Mouse (Mus musculus) forebrain, embryonic 14.5 days (tissue): ENCODE data around the gene Palm2. TPM values are rescaled to one million over a fixed set of nuclear protein-coding genes. Genes with fewer than 3 reads are reported as not detected.
A peak's percentile ranks its signal among the peaks of the same experiment; 100 is the strongest.

Experiments
- ATAC-seq: fragments of 200-750 bp; cut with Nextera tagmentation; 2 replicates; pipeline ENCODE4 v1.8.0; 2017; ENCODE audit warnings: mild to moderate bottlenecking, moderate library complexity
- DNase-seq: peaks from one replicate; pipeline ENCODE4 v3.0.0-alpha.2; 2015; ENCODE audit warnings: low spot score
- H3K27ac ChIP-seq: fragments of 300-500 bp; sonication (generic); 2 replicates; pipeline ENCODE4 v1.5.1; 2014; ENCODE audit warnings: low read depth, mild to moderate bottlenecking, control low read depth, low read length, moderate library complexity
- H3K27me3 ChIP-seq: fragments of 300-500 bp; sonication (generic); replicated peaks from 2 replicates; pipeline ENCODE4 v1.6.1; 2014; ENCODE audit warnings: low read length, control low read depth, mixed read lengths; ENCODE audit not compliant: control insufficient read depth, insufficient read depth
- H3K36me3 ChIP-seq: fragments of 300-500 bp; sonication (generic); 2 replicates; pipeline ENCODE4 v1.6.1; 2014; ENCODE audit warnings: low read length, control low read depth; ENCODE audit not compliant: control insufficient read depth, insufficient read depth
- H3K4me1 ChIP-seq: fragments of 300-500 bp; sonication (generic); 2 replicates; pipeline ENCODE4 v1.6.1; 2014; ENCODE audit warnings: antibody characterized with exemption, low read length, control low read depth; ENCODE audit not compliant: control insufficient read depth, insufficient read depth
- H3K4me2 ChIP-seq: fragments of 300-500 bp; sonication (generic); 2 replicates; pipeline ENCODE4 v1.6.1; 2014; ENCODE audit warnings: mild to moderate bottlenecking, control low read depth, low read length
- H3K4me3 ChIP-seq: fragments of 300-500 bp; sonication (generic); 2 replicates; pipeline ENCODE4 v1.5.1; 2014; ENCODE audit warnings: low read depth, low read length, control low read depth
- H3K9ac ChIP-seq: fragments of 300-500 bp; sonication (generic); 2 replicates; pipeline ENCODE4 v1.6.1; 2014; ENCODE audit warnings: mild to moderate bottlenecking, low read length, control low read depth, moderate library complexity
- H3K9me3 ChIP-seq: fragments of 300-500 bp; sonication (generic); replicated peaks from 2 replicates; pipeline ENCODE4 v1.6.1; 2016; ENCODE audit warnings: low read length, control low read depth, mixed read lengths; ENCODE audit not compliant: control insufficient read depth
- WGBS: fragments of 180-500 bp; shearing (Covaris S2); extraction: QIAGEN DNeasy Blood & Tissue Kit; methylation state at CpG from one replicate; pipeline ENCODE4 v1.1.7; 2014; 5-methylcytosine and 5-hydroxymethylcytosine counted together
- polyA plus RNA-seq: library from polyadenylated mRNA; unstranded; fragments of >200 nt; fragmentation: Nextera tagmentation; extraction: Ambion mirVana; gene quantifications from 2 replicates; pipeline ENCODE4 v1.2.1, GENCODE M21; 2014

The Palm2 gene
- polyA plus RNA-seq, 1 experiment from 2014 or later = 2.3 TPM

DNA sequence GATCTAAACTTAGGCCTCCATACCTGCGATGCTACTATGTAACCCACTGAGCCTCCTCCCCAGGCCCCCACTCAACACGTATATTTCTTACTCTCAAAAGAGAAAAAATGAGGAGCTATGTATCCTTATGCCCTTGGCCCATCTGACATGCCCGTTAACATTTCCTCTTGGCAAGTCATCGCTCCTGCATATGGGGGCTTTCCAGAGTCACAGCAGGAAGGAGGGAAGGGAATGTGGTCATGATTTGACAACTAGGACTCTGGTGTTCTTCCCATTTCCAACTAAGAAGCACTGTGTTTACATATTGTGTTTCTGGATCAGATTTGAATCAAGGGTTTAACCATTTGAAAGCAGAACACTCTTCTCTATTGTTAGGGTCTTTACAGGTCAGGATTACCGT, 267.5 kb downstream of the Palm2 start:
- Histone ChIP-seq H3K27ac (no peak overlapping the region), H3K4me1 (no peaks in the 10 kb centered on the region), H3K36me3 (no peaks in the 10 kb centered on the region), H3K9ac (no peak overlapping the region), H3K27me3 (no peaks in the 10 kb centered on the region), H3K9me3 (no peaks in the 10 kb centered on the region), H3K4me2 (no peak overlapping the region), H3K4me3 (no peak overlapping the region)
- 85% methylated on average over 5 of the region's 5 CpGs for WGBS
- DNase-seq = no peak
- ATAC-seq = no peak

DNA sequence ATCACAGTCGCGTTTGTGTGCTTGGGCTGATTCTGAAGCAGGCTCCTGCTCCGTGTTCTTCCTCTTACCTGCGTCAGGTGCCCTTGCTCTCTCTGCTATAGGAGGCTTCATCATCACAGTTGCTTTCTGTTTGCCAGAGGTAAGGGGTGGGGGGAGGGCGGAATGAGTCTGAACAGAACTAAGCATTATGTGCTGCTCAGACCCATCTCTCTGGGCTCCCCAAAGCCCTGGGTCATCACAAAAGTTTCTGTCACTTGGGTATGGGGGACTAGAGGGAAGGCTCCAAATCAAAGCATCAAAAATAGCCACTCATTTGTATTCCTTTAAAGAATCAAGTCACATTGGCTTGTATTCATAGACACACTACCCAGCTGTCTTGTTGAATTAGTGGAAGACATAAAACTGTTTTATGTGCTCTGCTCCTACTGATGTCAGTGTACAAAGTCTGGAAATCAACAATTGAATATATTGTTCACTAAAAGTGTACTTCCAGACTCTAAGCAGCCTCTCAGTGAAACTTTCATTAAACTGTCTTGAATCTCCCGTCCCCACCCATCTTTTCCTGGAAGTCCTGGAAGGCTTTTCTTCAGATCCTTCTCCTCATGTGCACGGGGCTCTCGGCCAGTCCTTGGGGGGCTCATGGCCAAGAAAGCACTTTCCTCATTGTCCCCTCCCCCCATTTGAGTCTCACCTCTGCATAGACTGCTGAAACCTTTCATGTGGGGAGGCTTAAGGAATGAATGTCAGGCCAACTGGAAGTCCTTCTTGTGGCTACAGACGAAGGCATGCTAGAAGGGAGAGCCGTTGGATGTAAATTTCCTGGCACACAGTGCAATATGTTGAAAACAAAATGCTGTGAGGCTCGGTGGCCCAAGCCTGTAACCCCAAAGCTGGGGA, 269.8 kb downstream of the Palm2 start:
- no peaks in the 10 kb centered on the region for H3K4me1 ChIP-seq
- DNase-seq (no peak), ATAC-seq (no peak)
- no peak overlapping the region for H3K4me3 ChIP-seq
- H3K27me3 ChIP-seq = no peaks in the 10 kb centered on the region
- WGBS = 83% methylated on average over 11 of the region's 11 CpGs
- no peaks in the 10 kb centered on the region for H3K36me3 ChIP-seq
- no peak overlapping the region for H3K4me2 ChIP-seq
- no peaks in the 10 kb centered on the region for H3K9me3 ChIP-seq
- no peak overlapping the region for H3K27ac ChIP-seq
- no peak overlapping the region for H3K9ac ChIP-seq

DNA sequence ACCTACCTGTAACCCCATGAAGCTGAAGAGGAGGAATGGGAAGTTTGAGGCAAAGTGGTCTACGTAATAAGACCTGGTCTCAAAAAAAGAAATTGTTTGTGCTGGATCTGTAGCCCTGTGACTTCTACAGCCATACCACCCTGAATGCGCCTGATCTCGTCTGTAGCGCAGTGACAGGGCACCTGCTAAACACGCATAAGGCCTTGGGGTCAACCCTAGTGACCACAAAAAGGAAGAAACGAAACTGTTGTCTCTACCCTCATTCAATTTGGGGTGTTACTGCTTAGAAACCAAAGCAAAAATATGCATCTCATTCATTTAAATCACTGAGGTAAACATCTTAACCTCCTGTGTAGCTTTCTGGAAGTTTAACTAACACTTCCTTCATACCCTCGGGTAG, 270.5 kb downstream of the Palm2 start:
- Histone ChIP-seq H3K27me3 (no peaks in the 10 kb centered on the region), H3K9me3 (no peaks in the 10 kb centered on the region), H3K4me1 (no peaks in the 10 kb centered on the region), H3K36me3 (no peaks in the 10 kb centered on the region), H3K27ac (no peak overlapping the region), H3K4me2 (no peak overlapping the region), H3K9ac (no peak overlapping the region), H3K4me3 (no peak overlapping the region)
- 94% methylated on average over 7 of the region's 7 CpGs for WGBS
- ATAC-seq (no peak), DNase-seq (no peak)

GRCm38 (mm10) chr4:57715849-57716248, 281.8 kb downstream of the Palm2 start:
- H3K27ac ChIP-seq = no peak overlapping the region
- no peak for DNase-seq
- no peaks in the 10 kb centered on the region for H3K27me3 ChIP-seq
- no peak for ATAC-seq
- H3K4me3 ChIP-seq = no peak overlapping the region
- no peaks in the 10 kb centered on the region for H3K4me1 ChIP-seq
- no peak overlapping the region for H3K4me2 ChIP-seq
- H3K9me3 ChIP-seq = no peaks in the 10 kb centered on the region
- no peak overlapping the region for H3K9ac ChIP-seq
- H3K36me3 ChIP-seq = no peaks in the 10 kb centered on the region

- Histone ChIP-seq H3K36me3 (no peaks in the 10 kb centered on the region), H3K4me3 (no peak overlapping the region), H3K4me1 (no peaks in the 10 kb centered on the region), H3K9me3 (no peaks in the 10 kb centered on the region), H3K27me3 (no peaks in the 10 kb centered on the region), H3K27ac (no peak overlapping the region), H3K4me2 (no peak overlapping the region), H3K9ac (no peak overlapping the region)
- peak; percentile 6 for DNase-seq
- ATAC-seq = no peak
- WGBS = 54% methylated on average over 4 of the region's 4 CpGs
Measured at GRCm38 (mm10) chr4:57716735-57717134, 282.7 kb downstream of the Palm2 start.

DNA sequence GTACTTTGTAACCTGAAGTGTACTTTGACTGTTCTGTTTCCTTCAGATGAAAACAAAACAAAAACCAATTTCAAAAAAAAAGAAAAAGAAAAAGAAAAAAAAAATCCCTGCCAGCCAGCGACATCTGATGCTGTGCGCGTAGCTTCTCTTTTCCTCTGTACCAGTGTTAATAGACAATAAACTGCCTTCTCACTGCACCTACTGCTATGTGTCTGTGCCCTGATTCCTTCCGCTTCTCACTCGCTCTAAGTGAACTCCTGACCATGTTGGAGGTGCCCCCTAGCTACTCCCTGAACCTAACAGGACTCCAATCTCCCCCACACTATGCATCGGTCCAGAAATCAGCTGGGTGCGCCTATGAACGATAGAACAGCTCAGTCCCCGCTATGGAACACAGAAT, 283.3 kb downstream of the Palm2 start, which contains the start of gene Akap2:
TSS of gene Akap2 (plus strand) at position 304 of the 400 bp plus-strand sequence.
- WGBS = 91% methylated on average over 9 of the region's 9 CpGs
- Histone ChIP-seq H3K9ac (no peak within 1 kb of the TSS), H3K27ac (no peak within 1 kb of the TSS), H3K9me3 (no peaks in the 10 kb centered on the region), H3K4me2 (no peak within 1 kb of the TSS), H3K4me3 (no peak within 1 kb of the TSS), H3K36me3 (no peaks in the 10 kb centered on the region), H3K27me3 (no peaks in the 10 kb centered on the region), H3K4me1 (no peaks in the 10 kb centered on the region)
- ATAC-seq (no peak), DNase-seq (no peak)

DNA sequence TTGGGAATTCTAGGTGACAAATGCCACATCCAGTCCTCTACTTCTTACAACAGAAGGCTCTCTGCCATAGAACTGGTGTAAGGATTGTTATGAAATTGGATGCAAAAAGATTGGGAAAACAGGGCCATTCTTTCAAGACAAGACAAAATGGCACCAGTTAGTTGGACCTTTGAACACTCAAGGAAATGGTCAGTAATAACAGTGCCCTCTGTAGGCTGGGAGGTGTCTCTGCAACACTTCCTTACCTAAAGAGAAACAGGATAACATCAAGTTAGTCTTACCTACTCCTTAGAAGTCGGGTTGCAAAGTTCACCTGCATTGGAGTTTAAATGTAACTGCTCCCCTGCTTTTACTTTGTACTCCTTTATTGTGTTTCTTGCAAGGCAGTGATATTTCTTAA, 285.3 kb downstream of the Palm2 start:
- ATAC-seq (no peak), DNase-seq (no peak)
- 77% methylated on average over 1 of the region's 1 CpGs for WGBS
- H3K4me1 ChIP-seq = no peaks in the 10 kb centered on the region
- H3K4me2 ChIP-seq = no peak overlapping the region
- no peaks in the 10 kb centered on the region for H3K9me3 ChIP-seq
- H3K27ac ChIP-seq = no peak overlapping the region
- H3K27me3 ChIP-seq = no peaks in the 10 kb centered on the region
- no peaks in the 10 kb centered on the region for H3K36me3 ChIP-seq
- no peak overlapping the region for H3K4me3 ChIP-seq
- no peak overlapping the region for H3K9ac ChIP-seq

- no peak overlapping the region for H3K4me3 ChIP-seq
- 28% methylated on average over 7 of the region's 7 CpGs for WGBS
- no peaks in the 10 kb centered on the region for H3K9me3 ChIP-seq
- peak; percentile 40 for DNase-seq
- ATAC-seq = 0 out of 2 replicates have a peak, but pooled peaks have one; percentile 29
- no peaks in the 10 kb centered on the region for H3K27me3 ChIP-seq
- no peak overlapping the region for H3K4me2 ChIP-seq
- no peaks in the 10 kb centered on the region for H3K36me3 ChIP-seq
- no peak overlapping the region for H3K27ac ChIP-seq
- H3K9ac ChIP-seq = no peak overlapping the region
- no peaks in the 10 kb centered on the region for H3K4me1 ChIP-seq
Measured at GRCm38 (mm10) chr4:57720869-57721361, 286.9 kb downstream of the Palm2 start.

DNA sequence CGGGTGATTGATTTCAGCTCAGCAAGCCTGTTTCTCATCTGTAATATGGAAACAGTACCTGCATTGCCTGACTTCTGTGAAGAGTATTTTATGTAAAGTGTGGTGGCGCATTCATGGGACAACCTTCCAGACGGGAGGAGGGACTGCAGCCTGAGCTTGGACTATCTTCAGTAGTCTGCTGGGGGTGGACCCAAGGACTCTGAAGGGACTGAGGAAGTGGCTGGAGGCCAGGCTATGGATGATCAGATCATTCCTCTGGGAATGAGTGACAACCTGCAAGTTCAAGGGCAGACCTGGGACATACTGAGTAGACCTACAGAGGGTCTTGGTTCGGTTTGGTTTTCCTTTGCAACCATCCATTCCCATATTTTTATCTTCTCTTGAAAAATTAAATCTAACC, 288.2 kb downstream of the Palm2 start:
- Histone ChIP-seq H3K4me3 (no peak overlapping the region), H3K27ac (no peak overlapping the region), H3K9ac (no peak overlapping the region), H3K9me3 (no peaks in the 10 kb centered on the region), H3K27me3 (no peaks in the 10 kb centered on the region), H3K4me1 (no peaks in the 10 kb centered on the region), H3K36me3 (no peaks in the 10 kb centered on the region), H3K4me2 (no peak overlapping the region)
- 96% methylated on average over 4 of the region's 4 CpGs for WGBS
- ATAC-seq = no peak
- no peak for DNase-seq
